Mouse (Mus musculus): ENCODE data around the gene Taok3.

GRCm38 (mm10) chr5:117096716-117097115, 23.2 kb upstream of the Taok3 start:
- TF ChIP-seq CTCF (IDR thresholded peaks at IDR 0.05 in 2 of 3, conservative IDR thresholded peaks at IDR 0.05 in 1 of 3; ENCODE audit: control insufficient read depth in 1 of 3, insufficient read depth in 1 of 3, low read depth in 2 of 3, low read length in 3 of 3, poor library complexity in 1 of 3, severe bottlenecking in 1 of 3) (peak; percentile 75 to 84 (median 76)), USF2 (IDR thresholded peaks at IDR 0.05; ENCODE audit: borderline replicate concordance in 1 of 2, insufficient read depth in 1 of 2, low read depth in 1 of 2, low read length in 2 of 2) (no peak), POLR2A (IDR thresholded peaks at IDR 0.05; ENCODE audit: control insufficient read depth in 1 of 2, insufficient read depth in 1 of 2, low read depth in 1 of 2, low read length in 2 of 2, poor library complexity in 1 of 2) (no peak), ETS1 (IDR thresholded peaks at IDR 0.05; ENCODE audit: low read depth, low read length) (no peak), ELF1 (IDR thresholded peaks at IDR 0.05; ENCODE audit: low read depth, low read length) (no peak), POLR2AphosphoS5 (IDR thresholded peaks at IDR 0.05; ENCODE audit: borderline replicate concordance, low read depth, low read length) (no peak), ZNF384 (IDR thresholded peaks at IDR 0.05; ENCODE audit: low read depth, low read length) (peak; percentile 98), JUND (IDR thresholded peaks at IDR 0.05; ENCODE audit: low read depth, low read length) (no peak), MEF2A (IDR thresholded peaks at IDR 0.05; ENCODE audit: extremely low read depth, insufficient replicate concordance, low read depth, low read length, poor library complexity, severe bottlenecking) (no peak), TAL1 (IDR thresholded peaks at IDR 0.05; ENCODE audit: low read length) (no peak)
